Mouse (Mus musculus) heart, embryonic 12.5 days (tissue): ENCODE results near the gene Maneal. TPM values are rescaled to one million over a fixed set of nuclear protein-coding genes. Genes with fewer than 3 reads are reported as not detected.

ENCODE experiments used
- ATAC-seq: fragments of 200-750 bp; cut with Nextera tagmentation; 2 replicates; pipeline ENCODE4 v1.8.0; 2017; ENCODE audit warnings: moderate TSS enrichment, moderate library complexity; ENCODE audit not compliant: insufficient number of reproducible peaks, low FRiP score
- H3K27ac ChIP-seq: fragments of 300-500 bp; sonication (generic); 2 replicates; pipeline ENCODE4 v1.5.1; 2016; ENCODE audit warnings: mild to moderate bottlenecking, moderate library complexity; ENCODE audit not compliant: poor library complexity, severe bottlenecking
- H3K27me3 ChIP-seq: fragments of 300-500 bp; sonication (generic); replicated peaks from 2 replicates; pipeline ENCODE4 v1.6.1; 2016; ENCODE audit warnings: mild to moderate bottlenecking, moderate library complexity
- H3K36me3 ChIP-seq: fragments of 300-500 bp; sonication (generic); 2 replicates; pipeline ENCODE4 v1.6.1; 2016; ENCODE audit warnings: mild to moderate bottlenecking, moderate library complexity
- H3K4me1 ChIP-seq: fragments of 300-500 bp; sonication (generic); replicated peaks from 2 replicates; pipeline ENCODE4 v1.6.1; 2016; ENCODE audit warnings: mild to moderate bottlenecking
- H3K4me2 ChIP-seq: fragments of 300-500 bp; sonication (generic); 2 replicates; pipeline ENCODE4 v1.6.1; 2016; ENCODE audit warnings: mild to moderate bottlenecking, moderate library complexity
- H3K4me3 ChIP-seq: fragments of 300-500 bp; sonication (generic); 2 replicates; pipeline ENCODE4 v1.5.1; 2016; ENCODE audit warnings: mild to moderate bottlenecking
- H3K9ac ChIP-seq: fragments of 300-500 bp; sonication (generic); 2 replicates; pipeline ENCODE4 v1.6.1; 2016; ENCODE audit warnings: mild to moderate bottlenecking, moderate library complexity
- H3K9me3 ChIP-seq: fragments of 300-500 bp; sonication (generic); replicated peaks from 2 replicates; pipeline ENCODE4 v1.6.1; 2016; ENCODE audit warnings: mild to moderate bottlenecking, moderate library complexity
- WGBS: fragments of 180-500 bp; shearing (Covaris S2); methylation state at CpG from one replicate; pipeline ENCODE4 v1.1.7; 2016; 5-methylcytosine and 5-hydroxymethylcytosine counted together
- polyA plus RNA-seq: library from polyadenylated mRNA; unstranded; fragments of >200 nt; fragmentation: Nextera tagmentation; extraction: Ambion mirVana; gene quantifications from 2 replicates; pipeline ENCODE4 v1.2.1, GENCODE M21; 2016

Gene Maneal
- polyA plus RNA-seq, 1 experiment from 2014 or later = 0.14 TPM

DNA sequence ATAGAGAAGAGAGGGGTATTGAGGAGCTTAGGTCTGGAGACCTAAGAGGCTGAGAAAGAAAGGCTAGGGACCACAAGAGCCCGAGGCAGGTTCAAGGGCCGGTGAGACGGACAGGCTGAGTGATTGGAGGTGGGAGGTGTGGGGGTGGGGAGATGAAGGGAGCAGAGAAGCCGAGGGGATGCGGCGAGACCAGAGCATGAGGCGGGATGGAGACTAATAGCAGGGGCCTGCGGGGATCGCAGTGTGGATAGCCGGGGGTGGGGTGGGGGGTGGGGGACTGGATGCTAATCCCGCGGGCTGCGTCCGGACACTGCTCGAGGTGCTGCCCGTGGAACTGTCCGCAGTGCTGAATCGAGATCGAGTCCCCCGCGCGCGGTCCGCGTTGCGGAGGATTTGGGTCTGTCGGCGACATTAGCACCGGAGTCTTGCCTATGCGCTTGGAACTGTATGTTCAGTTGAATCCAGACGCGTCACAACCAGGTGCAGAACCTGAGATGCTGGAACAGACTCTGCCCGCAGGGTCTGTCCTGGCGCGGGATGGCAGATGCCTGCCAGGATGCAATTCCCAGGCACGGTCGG lies 20.3 kb upstream of the Maneal start:
- Histone ChIP-seq H3K4me3 (0 out of 2 replicates have a peak overlapping the region, but pooled peaks have one; percentile 29), H3K9me3 (peaks cover 6% of the 10 kb centered on the region; the same call in 1 of the 2 replicates), H3K27me3 (peaks cover 84% of the 10 kb centered on the region), H3K4me2 (peak overlapping the region; percentile 65), H3K36me3 (no peaks in the 10 kb centered on the region), H3K9ac (no peak overlapping the region), H3K27ac (no peak overlapping the region), H3K4me1 (peaks cover 9% of the 10 kb centered on the region; the same call in 1 of the 2 replicates)
- WGBS = under 1% methylated on average over 37 of the region's 37 CpGs
- no peak for ATAC-seq

DNA sequence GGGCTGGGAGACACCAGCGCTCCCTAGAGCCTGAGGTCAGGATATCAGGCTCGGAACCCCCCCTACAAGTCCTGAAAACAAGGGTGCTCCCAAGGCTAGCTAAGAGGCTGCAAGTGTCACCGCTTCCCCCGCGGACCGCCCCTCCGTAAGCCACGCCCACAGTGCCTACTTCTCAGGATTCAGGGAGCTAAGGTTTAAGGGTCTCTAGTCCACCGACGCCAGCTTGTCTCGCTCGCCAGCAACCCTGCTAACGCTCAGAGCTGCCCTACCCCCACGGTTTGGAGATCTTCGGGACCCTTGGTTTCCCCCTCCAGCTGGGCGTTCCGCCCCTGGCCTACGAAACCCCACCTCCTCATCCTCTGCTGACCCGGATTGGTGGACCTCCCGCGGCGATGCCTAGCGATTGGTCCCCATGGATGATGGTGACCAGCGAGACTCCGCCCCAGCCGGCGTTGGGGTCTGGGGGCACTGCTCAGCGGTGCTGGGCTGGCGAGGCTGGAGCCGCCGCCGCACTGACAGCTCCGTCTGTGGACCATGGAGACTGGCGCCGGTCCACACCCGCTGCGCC lies 19.5 kb upstream of the Maneal start:
- ATAC-seq = no peak; the same call in 1 of the 2 replicates
- WGBS = under 1% methylated on average over 37 of the region's 37 CpGs

DNA sequence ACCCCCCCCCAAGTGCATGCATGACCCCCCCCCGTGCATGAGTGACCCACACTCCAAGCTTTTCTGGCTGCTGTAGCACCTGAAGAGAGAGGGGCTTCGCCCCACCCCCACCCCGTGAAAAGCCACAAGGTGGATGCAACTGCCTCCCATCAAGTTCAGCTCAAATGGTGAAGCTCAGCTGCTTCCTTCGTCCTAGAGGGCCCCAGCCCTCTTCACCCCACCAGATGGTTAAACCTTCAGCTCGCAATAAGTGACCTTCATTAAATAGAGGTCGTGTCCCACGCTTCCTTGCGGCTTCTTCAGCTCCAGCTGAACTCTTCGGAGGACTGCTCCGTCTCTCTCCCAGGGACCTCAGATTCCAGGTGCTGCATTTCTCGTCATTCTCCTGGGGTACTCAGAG lies 18.6 kb upstream of the Maneal start, which contains the start of gene Epha10:
Epha10 (plus strand) TSS at position 301 of the 400 bp plus-strand sequence.
- peak within 1 kb of the TSS; percentile 29 for H3K4me3 ChIP-seq
- no peak within 1 kb of the TSS for H3K9ac ChIP-seq
- H3K27ac ChIP-seq = no peak within 1 kb of the TSS
- peaks cover 9% of the 10 kb centered on the region; the same call in 1 of the 2 replicates for H3K4me1 ChIP-seq
- peak within 1 kb of the TSS; percentile 65 for H3K4me2 ChIP-seq
- no peak for ATAC-seq
- peaks cover 68% of the 10 kb centered on the region for H3K27me3 ChIP-seq
- peaks cover 6% of the 10 kb centered on the region; the same call in 1 of the 2 replicates for H3K9me3 ChIP-seq
- H3K36me3 ChIP-seq = no peaks in the 10 kb centered on the region
- 6% methylated on average over 11 of the region's 11 CpGs for WGBS

More for the DNA sequence above, 19.5 kb upstream of the Maneal start:
- Histone ChIP-seq H3K9ac (no peak overlapping the region), H3K36me3 (no peaks in the 10 kb centered on the region), H3K27me3 (peaks cover 76% of the 10 kb centered on the region), H3K9me3 (peaks cover 6% of the 10 kb centered on the region; the same call in 1 of the 2 replicates), H3K27ac (no peak overlapping the region), H3K4me3 (peak overlapping the region; percentile 29), H3K4me1 (peaks cover 9% of the 10 kb centered on the region; the same call in 1 of the 2 replicates), H3K4me2 (peak overlapping the region; percentile 65)

DNA sequence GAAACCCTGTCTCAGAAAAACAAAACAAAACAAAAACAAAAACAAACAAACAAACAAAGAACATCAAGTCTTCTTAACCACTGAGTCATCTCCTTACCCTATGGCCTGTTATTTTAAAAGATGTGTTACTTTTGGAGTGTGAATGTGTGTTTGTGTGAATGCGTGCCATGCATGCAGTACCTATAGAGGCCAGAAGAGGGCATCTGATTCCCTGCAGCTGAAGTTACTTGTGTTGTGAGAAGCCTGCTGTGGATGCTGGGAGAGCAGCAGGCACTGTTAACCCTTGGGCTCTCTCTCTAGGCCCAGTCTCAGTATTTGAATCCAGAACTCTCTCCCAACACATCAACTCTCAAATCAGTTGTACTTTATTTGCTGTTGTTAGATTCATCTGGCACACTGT lies 10.7 kb upstream of the Maneal start:
- 85% methylated on average over 1 of the region's 1 CpGs for WGBS
- Histone ChIP-seq H3K9me3 (peaks cover 6% of the 10 kb centered on the region; the same call in 1 of the 2 replicates), H3K4me2 (no peak overlapping the region), H3K36me3 (no peaks in the 10 kb centered on the region), H3K4me1 (no peaks in the 10 kb centered on the region), H3K9ac (no peak overlapping the region), H3K4me3 (no peak overlapping the region), H3K27me3 (peaks cover 8% of the 10 kb centered on the region), H3K27ac (no peak overlapping the region)
- ATAC-seq = no peak

DNA sequence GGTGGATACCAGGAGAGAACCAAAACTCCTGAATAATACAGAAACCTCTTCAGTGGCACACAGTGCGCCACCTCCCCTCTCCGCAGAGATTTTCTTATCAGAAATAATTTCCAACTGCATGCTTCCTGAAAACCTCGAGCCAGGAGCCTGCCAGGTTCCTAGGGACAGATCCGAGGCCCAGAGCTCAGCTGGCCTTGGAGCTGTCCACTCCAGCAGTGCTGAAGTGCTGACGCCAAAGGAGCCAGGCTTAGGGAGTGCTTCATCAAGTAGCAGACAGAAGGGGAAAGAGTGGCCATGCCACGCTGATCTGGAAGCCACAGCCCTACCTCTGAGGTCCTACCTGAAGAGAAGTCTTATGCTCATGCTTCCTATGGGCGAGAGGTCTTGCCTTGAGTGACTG lies 1.5 kb downstream of the Maneal start:
- H3K4me1 ChIP-seq = peaks cover 10% of the 10 kb centered on the region; the same call in 1 of the 2 replicates
- H3K27me3 ChIP-seq = peaks cover 50% of the 10 kb centered on the region
- H3K4me2 ChIP-seq = no peak overlapping the region
- H3K27ac ChIP-seq = no peak overlapping the region
- no peak overlapping the region for H3K9ac ChIP-seq
- no peaks in the 10 kb centered on the region for H3K9me3 ChIP-seq
- peaks cover 15% of the 10 kb centered on the region for H3K36me3 ChIP-seq
- no peak overlapping the region for H3K4me3 ChIP-seq
- ATAC-seq = 0 out of 2 replicates have a peak, but pooled peaks have one; percentile 15
- 4% methylated on average over 7 of the region's 7 CpGs for WGBS

DNA sequence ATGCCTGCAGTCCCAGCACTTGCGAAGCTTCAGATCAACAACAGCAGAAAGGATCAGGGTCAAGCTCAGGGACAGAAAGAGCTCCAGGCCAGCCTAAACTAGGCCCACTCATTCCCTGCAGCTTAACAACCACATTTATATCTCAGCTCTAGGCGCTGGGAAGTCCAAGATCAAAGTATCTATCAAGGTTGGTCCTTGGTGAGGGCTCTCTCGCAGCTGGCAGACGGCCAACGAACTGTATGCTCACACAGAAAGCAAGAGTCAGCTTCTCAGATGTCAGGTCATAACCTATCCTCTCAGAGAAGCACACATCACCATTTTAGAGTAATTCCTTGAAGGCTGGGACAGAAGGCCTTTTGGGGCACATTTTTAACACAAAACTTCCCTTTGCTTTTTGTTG lies 3.6 kb downstream of the Maneal start:
- ATAC-seq = no peak
- peaks cover 41% of the 10 kb centered on the region for H3K27me3 ChIP-seq
- no peak overlapping the region for H3K4me3 ChIP-seq
- no peak overlapping the region for H3K9ac ChIP-seq
- no peak overlapping the region for H3K4me2 ChIP-seq
- peaks cover 10% of the 10 kb centered on the region; the same call in 1 of the 2 replicates for H3K4me1 ChIP-seq
- H3K27ac ChIP-seq = no peak overlapping the region
- no peaks in the 10 kb centered on the region for H3K9me3 ChIP-seq
- H3K36me3 ChIP-seq = peaks cover 33% of the 10 kb centered on the region
- 57% methylated on average over 5 of the region's 5 CpGs for WGBS

DNA sequence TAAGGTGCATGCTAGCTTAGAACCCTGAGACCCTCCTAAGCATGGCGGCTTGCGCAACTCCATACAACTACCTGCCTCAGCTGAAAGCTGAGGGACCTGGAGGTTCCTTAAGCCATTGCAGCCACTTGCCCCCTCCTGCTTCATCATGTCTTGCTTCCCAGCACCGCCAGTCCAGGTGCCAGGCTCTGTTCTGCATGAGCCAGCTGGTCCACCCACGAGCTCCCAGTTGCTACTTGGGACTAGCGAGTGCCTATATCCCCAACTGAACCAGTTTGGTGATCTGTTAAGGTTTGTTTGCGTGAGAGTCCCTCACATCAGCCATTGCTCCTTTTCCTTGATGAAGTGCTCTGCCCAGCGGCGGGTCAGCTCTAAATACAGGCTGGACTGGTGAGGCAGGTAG lies 5.7 kb downstream of the Maneal start:
- Histone ChIP-seq H3K9ac (no peak overlapping the region), H3K4me3 (no peak overlapping the region), H3K27me3 (peaks cover 20% of the 10 kb centered on the region), H3K4me1 (peaks cover 17% of the 10 kb centered on the region), H3K36me3 (peaks cover 40% of the 10 kb centered on the region), H3K4me2 (no peak overlapping the region), H3K9me3 (no peaks in the 10 kb centered on the region), H3K27ac (no peak overlapping the region)
- 92% methylated on average over 8 of the region's 8 CpGs for WGBS
- ATAC-seq = no peak

DNA sequence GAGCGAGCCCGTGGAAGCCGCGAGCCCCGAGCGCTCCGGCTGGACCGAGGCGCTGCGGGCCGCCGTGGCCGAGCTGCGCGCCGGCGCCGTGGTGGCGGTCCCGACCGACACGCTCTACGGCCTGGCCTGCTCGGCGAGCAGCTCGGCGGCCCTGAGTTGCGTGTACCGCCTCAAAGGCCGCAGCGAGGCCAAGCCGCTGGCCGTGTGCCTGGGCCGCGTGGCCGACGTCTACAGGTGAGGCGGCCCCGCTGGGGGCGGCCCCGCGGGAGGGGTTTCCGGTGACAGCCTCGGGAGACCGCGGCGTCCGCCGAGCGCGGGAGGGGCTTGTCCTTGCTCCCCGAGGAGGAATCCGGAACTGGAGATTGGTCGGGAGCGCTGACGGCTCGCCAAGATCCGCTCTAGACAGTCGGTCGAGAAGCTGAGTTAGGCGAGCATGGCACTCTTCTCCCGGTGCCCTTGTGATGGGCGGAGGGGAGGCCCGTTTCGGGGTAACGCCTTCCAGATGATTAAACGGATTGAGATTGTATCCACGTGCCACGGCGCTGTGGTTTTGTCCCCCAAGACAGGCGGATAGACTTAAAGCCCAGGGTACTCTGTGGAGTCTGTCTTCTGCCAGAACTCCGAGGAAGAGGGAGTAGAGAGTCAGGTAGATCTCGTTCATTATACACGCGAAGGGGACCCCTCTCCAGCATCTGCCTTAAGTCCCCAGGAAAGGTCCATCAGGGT lies 10.9 kb downstream of the Maneal start, which contains the start of gene 1110065P20Rik:
1110065P20Rik (minus strand) TSS at position 264 of the 726 bp plus-strand sequence.
- no peaks in the 10 kb centered on the region for H3K27me3 ChIP-seq
- peak; percentile 69 for ATAC-seq
- H3K36me3 ChIP-seq = peaks cover 31% of the 10 kb centered on the region
- under 1% methylated on average over 75 of the region's 75 CpGs for WGBS
- peak within 1 kb of the TSS; percentile 92 for H3K4me2 ChIP-seq
- no peaks in the 10 kb centered on the region for H3K9me3 ChIP-seq
- H3K27ac ChIP-seq = peak within 1 kb of the TSS; percentile 92
- peak within 1 kb of the TSS; percentile 94 for H3K4me3 ChIP-seq
- H3K9ac ChIP-seq = peak within 1 kb of the TSS; percentile 93
- peaks cover 23% of the 10 kb centered on the region for H3K4me1 ChIP-seq

DNA sequence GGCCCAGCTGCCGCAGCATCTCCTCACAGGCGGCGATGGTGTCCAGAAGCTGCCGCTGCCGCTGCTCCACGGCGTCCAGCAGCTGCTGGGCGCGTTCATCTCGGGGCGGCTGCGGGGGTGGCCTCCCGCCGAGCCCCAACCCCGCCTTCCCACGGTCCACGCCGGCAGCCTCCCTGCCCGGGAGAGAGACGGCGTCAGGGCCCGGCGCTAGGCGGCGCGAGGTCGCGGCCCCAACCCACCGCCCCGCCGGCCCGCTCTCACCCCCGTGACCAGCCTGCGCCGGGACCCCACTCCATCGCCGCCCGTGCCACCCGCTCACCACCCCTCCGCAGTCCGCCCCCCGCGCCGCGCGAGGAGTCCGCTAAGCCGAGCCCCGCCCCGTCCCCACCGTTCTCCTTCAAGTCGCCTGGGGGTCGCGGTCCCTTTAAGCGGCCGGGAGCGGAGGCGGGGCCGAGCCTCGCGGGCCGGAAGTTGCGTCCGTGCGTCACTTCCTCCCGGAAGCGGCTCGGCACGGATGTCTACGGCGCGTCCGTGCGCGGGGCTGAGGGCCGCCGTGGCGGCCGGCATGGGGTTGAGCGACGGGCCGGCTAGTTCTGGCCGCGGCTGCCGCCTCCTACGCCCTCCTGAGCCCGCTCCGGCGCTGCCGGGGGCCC lies 11.6 kb downstream of the Maneal start, which contains the start of gene Yrdc:
Yrdc (plus strand) TSS at position 419 of the 653 bp plus-strand sequence.
- Histone ChIP-seq H3K36me3 (peaks cover 25% of the 10 kb centered on the region), H3K27ac (peak within 1 kb of the TSS; percentile 92), H3K4me1 (peaks cover 23% of the 10 kb centered on the region), H3K4me3 (peak within 1 kb of the TSS; percentile 94), H3K4me2 (peak within 1 kb of the TSS; percentile 92), H3K9ac (peak within 1 kb of the TSS; percentile 93), H3K27me3 (no peaks in the 10 kb centered on the region), H3K9me3 (no peaks in the 10 kb centered on the region)
- peak; percentile 92 for ATAC-seq
- WGBS = under 1% methylated on average over 79 of the region's 90 CpGs

DNA sequence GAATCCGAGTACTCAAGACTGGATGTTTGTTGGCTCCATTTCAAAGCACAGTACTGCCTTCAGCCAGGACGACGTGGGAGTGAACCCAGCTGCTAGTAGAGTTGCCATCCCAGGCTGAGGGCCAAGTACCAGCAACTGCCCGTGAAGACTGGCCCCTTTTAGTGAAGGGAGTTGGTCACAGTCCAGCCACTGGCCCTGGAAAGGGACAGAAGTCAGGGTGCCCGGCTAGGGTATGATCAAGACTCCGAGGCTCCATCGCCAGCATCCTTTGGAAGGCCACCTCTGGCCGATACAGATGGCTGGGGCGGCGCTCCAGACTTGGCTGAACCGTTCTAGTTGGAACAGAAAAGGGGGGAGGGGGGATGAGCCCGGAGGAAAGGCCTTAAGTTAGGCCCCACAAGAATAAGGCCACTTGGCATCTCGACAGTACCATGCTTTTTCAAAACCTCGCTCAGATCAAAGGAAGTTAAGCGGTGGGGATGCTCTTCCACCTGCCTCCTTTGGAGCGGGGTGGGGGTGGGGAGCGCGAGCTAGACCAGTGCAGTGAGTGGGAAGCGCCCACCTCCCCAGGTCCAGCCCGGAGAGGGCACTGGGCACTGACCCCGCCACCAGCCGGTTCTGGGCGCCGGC lies 12.2 kb downstream of the Maneal start:
- ATAC-seq = peak; percentile 0; the same call in 1 of the 2 replicates
- Histone ChIP-seq H3K4me1 (peaks cover 30% of the 10 kb centered on the region), H3K4me2 (peak overlapping the region; percentile 92), H3K36me3 (peaks cover 21% of the 10 kb centered on the region), H3K27ac (peak overlapping the region; percentile 92), H3K9ac (peak overlapping the region; percentile 93), H3K27me3 (no peaks in the 10 kb centered on the region), H3K4me3 (peak overlapping the region; percentile 94), H3K9me3 (no peaks in the 10 kb centered on the region)
- 3% methylated on average over 24 of the region's 24 CpGs for WGBS
